Mouse (Mus musculus) yolk sac, embryonic 10.5 days (tissue): ENCODE measurements around the gene Cacna2d1.

Experiments
- DNase-seq: peaks from one replicate; pipeline ENCODE4 v3.0.0-alpha.2; 2017; ENCODE audit warnings: low spot score

Cacna2d1 gene

GRCm38 (mm10) chr5:16265385-16265784 is 330.9 kb downstream of the Cacna2d1 start:
- no peak for DNase-seq

DNA sequence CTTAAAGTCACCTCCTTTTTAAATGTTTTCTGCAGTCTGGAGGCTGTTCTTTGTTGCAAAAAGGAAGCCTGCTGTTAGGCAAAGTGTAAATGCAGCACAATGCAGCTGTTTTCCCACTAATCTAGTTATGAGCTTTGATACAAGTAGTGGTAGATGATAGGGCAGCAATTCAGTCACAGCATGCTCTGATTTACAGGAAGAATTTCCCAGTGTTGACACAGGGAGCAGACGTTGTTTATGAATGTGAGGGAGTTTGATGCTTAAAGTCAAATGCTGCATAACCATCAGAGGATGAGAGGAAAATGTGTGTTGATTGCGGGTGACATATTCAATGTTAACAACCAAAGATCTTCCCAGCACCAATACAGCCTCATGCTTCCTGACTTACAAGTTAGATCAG is 342.6 kb downstream of the Cacna2d1 start:
- no peak for DNase-seq

DNA sequence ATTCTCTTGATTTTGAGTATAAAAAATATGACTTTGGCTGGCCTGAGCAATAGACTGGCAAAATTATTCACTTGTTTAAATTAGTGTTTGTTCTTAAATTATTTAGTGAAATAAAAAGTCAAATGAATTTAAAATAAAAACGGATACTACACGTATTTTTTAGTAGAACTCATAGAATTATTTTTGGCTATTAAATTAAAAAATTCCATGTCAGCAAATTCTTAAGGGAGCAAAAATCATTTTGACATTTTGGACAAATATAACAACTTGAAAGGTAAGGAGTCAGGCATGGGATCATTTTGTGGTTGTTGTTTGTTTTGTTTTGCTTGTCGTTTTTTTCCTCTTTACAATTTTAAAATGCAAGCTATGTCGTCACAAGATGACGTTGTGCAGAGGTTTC is 346.7 kb downstream of the Cacna2d1 start:
- DNase-seq = no peak

- DNase-seq = no peak
Measured at GRCm38 (mm10) chr5:16293223-16293622, 358.7 kb downstream of the Cacna2d1 start.

DNA sequence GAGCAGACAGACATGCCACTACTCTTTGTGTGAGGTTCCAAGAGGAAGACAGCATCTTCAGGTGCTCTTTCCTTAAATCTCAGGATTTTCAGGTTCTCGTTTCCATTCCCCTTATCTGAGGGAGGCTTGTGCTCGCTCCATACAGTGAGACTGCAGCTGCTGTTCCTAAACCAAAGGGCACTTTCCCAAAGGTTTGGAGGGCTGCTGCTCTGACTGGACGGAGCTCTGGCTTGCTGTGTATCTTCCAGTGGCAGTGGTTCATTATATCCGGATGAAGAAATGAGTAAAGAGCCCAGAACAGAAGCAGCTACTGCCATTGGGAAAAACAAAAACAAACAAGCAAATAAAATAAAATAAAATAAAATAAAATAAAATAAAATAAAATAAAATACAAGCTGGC is 359.3 kb downstream of the Cacna2d1 start:
- no peak for DNase-seq

GRCm38 (mm10) chr5:16294708-16295107 is 360.2 kb downstream of the Cacna2d1 start:
- no peak for DNase-seq

- no peak for DNase-seq
Measured at GRCm38 (mm10) chr5:16297170-16297771, 362.8 kb downstream of the Cacna2d1 start.

- DNase-seq = no peak
Measured at GRCm38 (mm10) chr5:16299631-16300030, 365.1 kb downstream of the Cacna2d1 start.

DNA sequence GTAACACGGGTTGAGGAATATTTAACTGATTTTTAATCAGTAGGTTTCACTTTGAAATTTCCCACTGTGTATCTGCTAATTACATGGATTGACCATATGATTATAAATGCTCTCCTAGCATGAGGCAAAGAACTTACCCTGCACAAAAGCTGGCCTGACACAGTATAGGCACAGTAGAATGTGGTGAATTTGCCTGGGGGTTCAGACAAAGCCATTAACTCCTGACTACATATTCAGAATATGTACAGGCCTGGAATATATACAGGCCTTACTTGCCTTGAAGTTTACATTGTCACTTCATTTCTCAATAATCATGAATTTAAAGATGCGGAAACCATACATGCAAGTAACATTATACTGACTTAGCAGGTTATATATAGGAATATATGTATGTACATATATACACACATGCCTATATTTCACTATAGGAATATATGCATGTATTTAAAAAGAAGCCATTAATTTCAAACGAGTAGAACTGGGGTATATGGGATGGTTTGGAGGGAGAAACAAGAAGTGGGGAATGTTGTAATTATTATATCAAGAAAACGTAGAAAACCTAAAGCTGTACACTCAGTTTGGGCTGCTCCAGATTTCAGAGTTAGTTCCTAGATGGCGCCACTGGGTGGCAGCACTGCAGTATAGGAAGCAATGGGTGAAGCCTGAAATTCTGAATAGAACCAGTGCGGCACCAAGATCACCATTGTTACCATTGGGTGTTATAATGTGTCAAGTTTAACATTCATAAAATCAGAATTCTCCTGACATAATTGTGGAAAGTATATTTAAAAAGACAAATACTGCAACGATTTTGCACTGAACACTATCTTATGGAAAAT is 374.9 kb downstream of the Cacna2d1 start:
- no peak for DNase-seq

GRCm38 (mm10) chr5:16314242-16314641 is 379.8 kb downstream of the Cacna2d1 start:
- DNase-seq = no peak

DNA sequence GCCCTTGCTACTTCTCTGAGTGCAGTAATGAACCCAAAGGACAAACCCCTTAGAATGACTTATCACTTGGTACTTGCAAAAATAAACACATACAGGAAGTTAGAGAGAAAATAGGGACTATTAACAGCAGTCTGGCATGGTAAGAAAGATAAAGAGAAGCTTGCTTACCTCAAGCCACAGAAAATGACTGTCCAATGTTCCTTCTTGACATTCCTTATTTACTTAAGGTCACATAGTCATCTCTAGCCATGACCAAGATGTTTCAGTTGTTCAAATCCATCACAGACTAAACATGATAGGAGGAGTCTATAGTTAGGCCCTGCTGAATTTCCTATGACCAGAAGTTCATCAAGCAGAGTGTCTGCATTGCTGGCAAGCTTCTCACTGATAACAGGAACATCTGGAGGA is 381.5 kb downstream of the Cacna2d1 start:
- no peak for DNase-seq

DNA sequence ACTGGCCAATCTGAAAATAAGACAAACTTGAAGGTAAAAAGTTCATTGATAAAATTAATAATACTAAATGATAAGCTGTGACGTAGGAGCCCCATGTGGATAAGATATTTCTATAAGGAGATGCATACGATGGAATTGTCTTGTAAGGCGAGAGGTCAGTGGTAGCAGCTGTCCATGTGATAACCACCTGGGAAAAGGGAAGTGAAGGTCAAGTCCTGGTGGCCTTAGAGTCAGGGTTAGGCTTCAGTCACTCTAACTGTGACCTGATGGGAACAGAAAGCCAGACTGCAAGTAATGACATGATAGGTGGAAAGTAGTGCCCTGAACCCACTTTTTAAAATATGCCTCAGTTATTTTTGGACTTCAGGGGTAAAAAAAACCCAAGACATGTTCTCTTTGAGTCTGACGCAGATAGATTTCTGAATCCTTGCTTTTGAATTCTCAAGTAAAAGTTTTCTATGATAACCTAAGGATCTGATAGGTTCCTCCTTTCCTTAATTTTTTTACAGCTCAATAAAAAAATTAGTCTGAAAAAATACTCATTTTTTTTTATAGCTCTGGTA is 383.3 kb downstream of the Cacna2d1 start:
- DNase-seq = no peak

GRCm38 (mm10) chr5:16326610-16327009 is 392.1 kb downstream of the Cacna2d1 start:
- DNase-seq = no peak

GRCm38 (mm10) chr5:16345393-16345792 is 410.9 kb downstream of the Cacna2d1 start:
- no peak for DNase-seq

GRCm38 (mm10) chr5:16355816-16356215 is 421.3 kb downstream of the Cacna2d1 start:
- no peak for DNase-seq

GRCm38 (mm10) chr5:16357709-16358108 is 423.2 kb downstream of the Cacna2d1 start:
- DNase-seq = no peak

GRCm38 (mm10) chr5:16362076-16362475 is 427.6 kb downstream of the Cacna2d1 start:
- no peak for DNase-seq

- no peak for DNase-seq
Measured at GRCm38 (mm10) chr5:16363171-16363570, 428.7 kb downstream of the Cacna2d1 start.

- no peak for DNase-seq
Measured at GRCm38 (mm10) chr5:16370706-16371105, 436.2 kb downstream of the Cacna2d1 start.

DNA sequence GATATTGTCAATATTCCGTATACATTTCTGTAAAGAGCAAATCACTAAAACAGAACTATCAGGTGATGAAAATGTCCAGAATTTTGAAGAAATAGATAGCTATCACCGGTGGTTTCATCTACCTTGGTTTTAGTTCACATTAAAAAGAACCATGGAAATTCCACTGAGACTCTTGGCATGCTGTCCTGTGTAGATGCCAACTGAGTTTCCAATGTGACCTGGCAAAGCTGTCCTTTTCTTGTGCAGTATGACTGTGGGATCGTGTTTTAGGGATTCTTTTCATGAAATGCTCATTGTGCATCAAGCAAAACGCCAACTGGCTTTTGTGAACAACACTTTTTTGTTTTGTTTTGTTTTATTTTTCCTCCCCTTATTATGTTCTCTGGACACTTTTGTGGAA is 439.5 kb downstream of the Cacna2d1 start:
- no peak for DNase-seq

DNA sequence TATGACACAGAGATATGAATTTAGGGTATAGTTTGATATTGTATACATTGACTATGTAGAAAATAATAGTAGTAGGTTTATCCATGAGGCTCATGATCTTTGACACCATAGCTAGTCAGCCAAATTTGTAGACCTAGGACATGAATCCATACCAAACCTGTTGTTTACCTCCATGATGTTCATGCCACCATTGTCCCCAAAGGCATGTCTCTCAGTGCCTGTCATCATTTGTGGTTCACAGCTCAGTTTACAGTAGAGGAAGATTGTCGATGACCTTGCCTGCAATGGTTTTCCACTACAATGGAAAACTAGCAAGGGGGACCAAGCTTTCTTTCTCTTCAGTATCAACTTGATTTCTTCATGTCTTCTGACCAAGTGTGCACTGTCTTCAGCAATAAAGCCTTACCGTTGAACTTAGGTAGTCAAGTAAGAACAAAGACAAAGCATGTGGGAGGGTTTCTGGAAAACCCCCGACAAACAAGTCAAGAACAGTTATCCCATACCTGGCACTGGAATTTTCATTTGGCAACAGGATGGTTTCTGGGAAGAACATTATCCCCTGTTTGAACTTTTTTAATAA is 441.9 kb downstream of the Cacna2d1 start:
- DNase-seq = no peak

- no peak for DNase-seq
Measured at GRCm38 (mm10) chr5:16410011-16410410, 475.5 kb downstream of the Cacna2d1 start.

DNA sequence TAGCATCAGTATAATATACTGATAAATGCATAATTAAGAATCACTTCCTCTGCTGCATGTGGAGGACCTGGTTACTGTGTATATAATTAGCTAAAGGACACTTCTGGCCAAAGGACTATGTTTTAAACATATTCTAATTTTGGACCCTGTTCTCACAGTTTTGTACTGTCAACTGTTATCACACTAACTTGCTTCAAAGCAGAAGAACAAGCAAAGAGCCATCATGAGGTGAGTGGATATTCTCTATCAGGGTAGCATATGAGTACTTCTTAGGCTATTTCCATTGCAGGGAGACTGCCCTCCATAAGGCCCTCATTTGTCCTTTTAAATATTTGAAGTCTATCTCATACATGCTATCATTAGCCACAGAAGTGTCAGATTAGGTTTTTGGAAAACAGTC is 480.2 kb downstream of the Cacna2d1 start:
- no peak for DNase-seq
